Mouse (Mus musculus): ENCODE results near the gene Usp3.

Usp3 gene

DNA sequence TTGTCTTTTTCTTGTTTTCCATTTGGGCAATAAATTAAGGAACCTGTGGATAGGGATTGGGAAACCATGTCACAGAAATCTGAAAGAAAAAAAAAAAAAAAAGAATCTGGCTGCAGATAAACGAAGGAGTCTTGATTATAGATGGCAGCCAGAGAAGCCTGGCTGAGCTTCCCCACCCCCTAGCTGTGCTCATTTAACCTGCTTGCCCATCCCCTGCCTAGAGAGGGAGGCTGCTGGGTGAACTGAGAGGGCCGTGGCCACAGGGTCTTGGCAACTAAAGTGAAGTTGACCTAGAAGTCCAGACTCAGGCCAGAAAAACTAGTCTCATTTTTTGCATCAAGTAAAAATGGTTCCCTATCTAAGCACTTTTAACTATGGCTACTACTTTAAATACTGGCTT is 82.0 kb downstream of the Usp3 start:
- peak; percentile 38 for DNase-seq (ENCODE audit: extremely low spot score, low spot score)

DNA sequence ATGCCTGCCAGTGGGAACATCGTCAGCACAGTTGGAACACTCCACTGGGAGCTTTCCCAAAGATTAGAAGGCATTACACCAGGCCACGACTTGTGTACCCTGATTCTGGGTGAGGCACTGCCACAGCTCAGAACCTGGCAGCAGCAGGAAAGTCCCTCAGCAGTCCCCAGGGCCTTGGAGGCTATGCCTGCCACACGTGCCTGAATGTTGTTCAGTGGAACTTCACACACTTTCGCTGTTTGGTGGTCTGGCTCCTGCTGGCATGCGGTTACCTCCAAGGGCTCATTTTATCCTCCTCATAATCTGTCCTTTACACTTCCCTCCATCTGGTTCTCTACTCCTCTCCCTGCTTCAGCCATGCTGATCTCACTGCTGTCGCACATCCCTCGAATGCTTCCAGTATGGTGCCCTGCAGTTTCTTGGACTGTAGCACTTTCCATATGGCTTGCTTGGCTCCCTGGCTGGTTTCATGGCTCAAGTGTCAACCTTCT is 82.5 kb downstream of the Usp3 start:
- no peak for DNase-seq (ENCODE audit: extremely low spot score, low spot score)

DNA sequence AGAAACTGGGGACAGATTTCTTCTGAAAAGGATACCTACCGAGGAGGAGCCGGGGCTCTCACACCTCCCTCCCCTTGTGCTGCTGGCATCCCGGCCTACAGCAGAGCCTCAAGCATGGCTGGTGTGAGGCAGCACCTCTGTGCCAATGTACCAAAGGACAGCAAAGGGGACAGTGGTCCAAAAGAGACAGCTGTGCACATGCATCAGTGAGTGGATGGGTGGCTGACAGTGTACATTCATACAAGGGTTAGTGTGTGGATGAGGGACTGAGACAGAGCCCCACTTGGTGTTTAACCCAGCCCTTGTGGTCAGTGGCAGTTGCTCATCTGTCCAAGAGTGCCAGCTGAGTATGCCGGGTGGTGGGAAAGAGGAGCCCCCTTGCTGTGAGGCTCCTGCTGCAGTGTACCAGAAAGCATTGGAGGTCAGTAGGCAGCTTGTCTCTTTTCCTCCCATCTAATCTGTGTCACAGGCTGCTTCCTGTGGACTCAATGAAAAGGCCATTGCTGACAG is 84.0 kb downstream of the Usp3 start:
- no peak for DNase-seq (ENCODE audit: extremely low spot score, low spot score)

GRCm38 (mm10) chr9:66507684-66508083 is 85.3 kb downstream of the Usp3 start:
- DNase-seq (ENCODE audit: extremely low spot score, low spot score), result no peak

GRCm38 (mm10) chr9:66506424-66506823 is 86.5 kb downstream of the Usp3 start:
- DNase-seq (ENCODE audit: extremely low spot score, low spot score), result no peak

DNA sequence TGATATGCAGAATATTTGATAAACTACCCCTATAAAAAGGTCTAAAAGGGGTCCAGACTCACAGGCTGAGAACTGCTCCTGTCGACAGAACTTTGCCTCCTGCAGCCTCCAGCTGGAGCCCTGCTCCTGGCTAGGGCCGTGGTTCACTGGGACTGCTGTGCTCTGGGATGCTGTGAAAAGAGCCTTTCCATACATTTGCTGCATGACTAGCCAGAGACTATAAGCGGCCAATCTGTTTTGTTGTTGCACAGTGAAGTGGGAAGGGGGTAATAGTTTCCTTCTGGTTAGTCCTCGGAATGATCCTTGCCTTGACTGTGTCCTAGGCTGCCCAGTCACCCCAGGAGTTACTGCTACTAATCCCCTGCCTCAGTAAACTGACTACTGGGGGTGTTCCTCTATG is 86.9 kb downstream of the Usp3 start:
- DNase-seq (ENCODE audit: extremely low spot score, low spot score), result no peak

GRCm38 (mm10) chr9:66505141-66505917 is 87.6 kb downstream of the Usp3 start:
- DNase-seq (ENCODE audit: extremely low spot score, low spot score), result no peak

- DNase-seq (ENCODE audit: extremely low spot score, low spot score), result no peak
Observed at GRCm38 (mm10) chr9:66504518-66504917, 88.4 kb downstream of the Usp3 start.

- no peak for DNase-seq (ENCODE audit: extremely low spot score, low spot score)
Observed at GRCm38 (mm10) chr9:66503879-66504411, 89.0 kb downstream of the Usp3 start.

DNA sequence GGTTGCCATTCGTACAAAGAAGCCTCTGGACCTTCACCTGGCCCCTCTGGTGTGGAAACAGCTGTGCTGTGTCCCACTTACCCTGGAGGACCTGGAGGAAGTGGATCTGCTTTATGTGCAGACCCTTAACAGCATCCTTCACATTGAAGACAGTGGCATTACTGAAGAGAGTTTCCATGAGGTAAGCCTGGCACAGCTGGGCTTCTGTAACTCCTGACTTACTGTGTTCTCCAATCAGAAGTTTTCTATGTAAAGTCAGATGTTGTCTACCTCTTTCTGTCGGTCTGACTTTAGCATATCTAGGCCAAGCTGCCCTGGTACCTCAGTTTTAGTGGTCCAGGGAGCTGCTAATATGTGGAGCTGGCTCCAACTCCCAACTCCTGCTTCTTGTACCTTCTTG is 91.7 kb downstream of the Usp3 start:
- no peak for DNase-seq (ENCODE audit: extremely low spot score, low spot score)

GRCm38 (mm10) chr9:66493992-66494391 is 99.0 kb downstream of the Usp3 start:
- DNase-seq (ENCODE audit: extremely low spot score, low spot score), result no peak

- DNase-seq (ENCODE audit: extremely low spot score, low spot score), result no peak
Observed at GRCm38 (mm10) chr9:66492361-66492760, 100.6 kb downstream of the Usp3 start.

- DNase-seq (ENCODE audit: extremely low spot score, low spot score), result no peak
Observed at GRCm38 (mm10) chr9:66488786-66489185, 104.2 kb downstream of the Usp3 start.

DNA sequence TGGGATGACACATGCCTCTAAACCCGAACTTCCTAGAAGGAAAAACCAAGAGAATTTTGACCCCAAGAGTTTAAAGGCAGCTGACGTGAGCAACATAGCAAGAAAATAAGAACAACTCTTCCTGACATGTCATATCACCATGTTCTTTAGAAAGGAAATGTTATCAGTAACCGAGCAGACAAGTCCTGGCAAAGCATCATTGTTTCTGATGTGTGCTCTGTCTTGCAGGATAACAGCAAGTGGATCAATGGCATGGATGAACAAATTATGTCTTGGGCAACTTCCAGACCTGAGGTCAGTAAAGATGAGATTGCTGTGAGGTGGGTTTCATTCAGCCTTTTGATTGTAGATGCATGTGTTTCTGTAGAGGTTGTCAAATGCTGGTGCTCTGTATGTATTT is 109.5 kb downstream of the Usp3 start:
- no peak for DNase-seq (ENCODE audit: extremely low spot score, low spot score)

- no peak for DNase-seq (ENCODE audit: extremely low spot score, low spot score)
Observed at GRCm38 (mm10) chr9:66477785-66478184, 115.2 kb downstream of the Usp3 start.

DNA sequence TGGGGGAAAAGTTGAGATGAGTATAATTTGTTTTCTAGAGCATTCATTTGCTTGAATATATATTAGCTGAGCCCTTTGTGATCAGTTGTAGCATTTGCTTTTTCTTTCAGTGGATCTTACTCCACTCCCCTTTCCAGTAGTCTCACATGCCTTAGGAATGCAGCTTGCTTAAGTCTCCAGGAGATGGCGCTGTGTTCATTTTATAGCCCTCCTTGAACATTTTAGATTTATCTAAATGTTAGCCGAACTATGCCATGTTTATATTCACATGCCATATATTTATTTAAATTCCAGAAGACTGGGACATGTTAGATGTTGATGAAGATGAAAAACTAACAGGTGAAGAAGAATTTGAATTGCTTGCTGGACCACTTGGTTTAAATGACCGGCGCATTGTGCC is 127.9 kb downstream of the Usp3 start:
- no peak for DNase-seq (ENCODE audit: extremely low spot score, low spot score)
